Mouse (Mus musculus): ENCODE results near the gene Hnrnph3. TPM values are rescaled to one million over a fixed set of nuclear protein-coding genes. Genes with fewer than 3 reads are reported as not detected.

The Hnrnph3 gene
- polyA plus RNA-seq, 1 experiment from 2014 or later = 170 TPM

Other genes starting within 250 kb of the Hnrnph3 start
- 143 and 175 TPM in 2 replicates for gene Ccar1, start 231.9 kb downstream of the Hnrnph3 start, polyA plus RNA-seq (2016; fragmentation: Nextera tagmentation; extraction: Ambion mirVana)
- 26.5 and 30.6 TPM in 2 replicates for gene Tet1, start 115.2 kb downstream of the Hnrnph3 start, polyA plus RNA-seq (2016; fragmentation: Nextera tagmentation; extraction: Ambion mirVana)
- 8.8 and 11.3 TPM in 2 replicates for gene Slc25a16, start 103.6 kb downstream of the Hnrnph3 start, polyA plus RNA-seq (2016; fragmentation: Nextera tagmentation; extraction: Ambion mirVana)
- 38.9 and 40.7 TPM in 2 replicates for gene Dna2, start 77.2 kb downstream of the Hnrnph3 start, polyA plus RNA-seq (2016; fragmentation: Nextera tagmentation; extraction: Ambion mirVana)
- 20.5 and 23.9 TPM in 2 replicates for gene Rufy2, start 44.0 kb downstream of the Hnrnph3 start, polyA plus RNA-seq (2016; fragmentation: Nextera tagmentation; extraction: Ambion mirVana)
- gene Pbld2, start 98 bp upstream of the Hnrnph3 start, polyA plus RNA-seq (2016; fragmentation: Nextera tagmentation; extraction: Ambion mirVana) = 0.94 and 1.1 TPM in 2 replicates
- gene Pbld1, start 35.9 kb upstream of the Hnrnph3 start, polyA plus RNA-seq (2016; fragmentation: Nextera tagmentation; extraction: Ambion mirVana) = 1.9 and 2.4 TPM in 2 replicates
- 0.14 TPM in 2 replicates for gene Atoh7, start 75.4 kb upstream of the Hnrnph3 start, polyA plus RNA-seq (2016; fragmentation: Nextera tagmentation; extraction: Ambion mirVana)
- gene Mypn, start 179.7 kb upstream of the Hnrnph3 start, polyA plus RNA-seq (2016; fragmentation: Nextera tagmentation; extraction: Ambion mirVana) = 0.19 and 0.25 TPM in 2 replicates
- gene Herc4, start 219.6 kb upstream of the Hnrnph3 start, polyA plus RNA-seq (2016; fragmentation: Nextera tagmentation; extraction: Ambion mirVana) = 44.3 and 48.6 TPM in 2 replicates

Data from limb, embryonic 10.5 days (tissue).